Mouse (Mus musculus) CD4-positive helper T cell, adult 2 months (primary cell): ENCODE results near the gene Prap1.
"Not testable (repeated sequence)": the region's sequence is repeated elsewhere in the genome, so short reads cannot be mapped to it uniquely, and the experiment has no call there.

ENCODE experiments used
- DNase-seq: peaks from one replicate; pipeline ENCODE4 v3.0.0-alpha.2; 2012; ENCODE audit warnings: low read depth, missing footprints, low spot score

Gene Prap1

GRCm38 (mm10) chr7:140082242-140082678 is 10.9 kb upstream of the Prap1 start, which contains the start of gene Caly:
Caly (minus strand) TSS chr7:140082548.
- DNase-seq = peak; percentile 56

DNA sequence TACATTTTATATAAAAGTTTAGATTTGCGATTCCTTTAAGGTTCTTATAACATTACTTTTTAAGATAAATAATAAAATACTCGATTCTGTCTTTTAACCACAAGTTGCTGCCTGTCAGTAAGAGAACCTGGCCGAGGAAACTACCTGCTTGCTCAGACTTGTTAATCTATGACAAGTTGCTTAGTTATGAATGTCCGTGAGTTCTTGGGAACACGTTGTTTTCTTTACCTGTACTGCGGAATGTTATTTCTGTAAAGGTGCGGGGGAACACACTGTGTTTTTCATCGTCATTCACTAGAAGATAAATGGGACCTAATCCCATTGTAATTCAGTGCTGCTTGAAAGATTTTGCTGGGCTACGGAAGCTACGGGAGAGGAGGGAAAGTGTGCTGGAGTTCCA is 2.6 kb upstream of the Prap1 start:
- no peak for DNase-seq

DNA sequence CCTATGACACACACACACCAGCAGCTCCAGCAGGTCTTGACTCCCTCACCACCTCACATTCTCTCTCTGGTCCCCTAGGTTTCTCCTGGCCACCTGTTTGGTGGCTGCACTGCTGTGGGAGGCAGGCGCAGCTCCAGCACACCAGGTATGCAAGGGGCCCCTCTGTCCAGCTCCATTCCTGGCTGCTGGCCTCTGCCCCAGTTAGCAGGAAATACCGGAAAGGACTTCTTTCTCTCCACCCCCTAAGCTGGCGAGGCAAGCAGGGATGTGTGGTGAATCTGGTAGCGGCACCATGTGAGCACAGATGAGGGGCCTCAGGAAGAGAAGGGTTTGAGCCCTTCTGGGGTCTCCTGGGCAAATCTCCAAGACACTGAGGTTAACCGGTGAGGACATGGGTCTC is 1.8 kb downstream of the Prap1 start:
- no peak for DNase-seq

DNA sequence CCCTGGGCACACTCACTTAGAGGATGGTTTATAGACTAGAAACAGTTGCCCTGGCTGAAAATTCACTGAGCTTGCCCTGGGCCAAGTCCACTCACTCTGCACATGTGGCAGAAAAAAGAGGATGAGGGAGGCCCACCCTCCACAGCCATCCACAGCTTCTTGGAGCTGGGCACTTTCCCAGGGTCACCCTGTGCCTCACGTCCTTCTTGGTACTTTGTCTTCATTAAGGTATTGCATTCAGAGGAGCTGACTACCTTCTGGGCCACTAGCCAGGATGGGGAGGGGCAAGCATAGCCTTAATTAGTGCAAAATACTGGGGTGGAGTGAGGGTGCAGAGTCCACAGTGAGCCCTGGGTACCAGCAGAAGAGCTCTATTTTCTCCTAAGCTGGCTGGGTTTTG is 2.4 kb downstream of the Prap1 start:
- no peak for DNase-seq

DNA sequence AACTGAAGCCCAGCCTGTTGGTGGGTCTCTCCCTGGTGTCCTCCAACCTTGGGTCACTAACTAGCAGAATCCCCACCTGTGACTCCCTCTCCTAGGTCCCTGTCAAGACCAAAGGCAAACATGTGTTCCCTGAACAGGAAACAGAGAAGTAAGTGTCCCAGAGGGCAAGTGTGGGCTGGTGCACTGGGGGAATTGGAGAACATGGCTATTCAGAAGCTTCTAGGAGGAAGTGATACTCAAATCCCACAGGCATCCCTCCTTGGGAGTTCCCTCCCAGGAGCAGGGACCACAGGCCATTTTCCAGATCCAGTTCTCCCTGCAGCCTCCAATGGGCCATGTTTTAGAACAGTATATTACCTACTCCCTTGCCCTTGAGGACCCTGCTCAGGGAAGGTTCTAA is 2.9 kb downstream of the Prap1 start:
- no peak for DNase-seq

GRCm38 (mm10) chr7:140098466-140098865 is 5.3 kb downstream of the Prap1 start:
- no peak for DNase-seq

GRCm38 (mm10) chr7:140101498-140101897 is 8.3 kb downstream of the Prap1 start:
- no peak for DNase-seq

GRCm38 (mm10) chr7:140101993-140102860 is 9.0 kb downstream of the Prap1 start, which contains the start of gene Fuom:
Fuom (minus strand) TSS chr7:140102441.
- DNase-seq = peak; percentile 84

GRCm38 (mm10) chr7:140104009-140104408 is 10.8 kb downstream of the Prap1 start:
- DNase-seq = no peak

DNA sequence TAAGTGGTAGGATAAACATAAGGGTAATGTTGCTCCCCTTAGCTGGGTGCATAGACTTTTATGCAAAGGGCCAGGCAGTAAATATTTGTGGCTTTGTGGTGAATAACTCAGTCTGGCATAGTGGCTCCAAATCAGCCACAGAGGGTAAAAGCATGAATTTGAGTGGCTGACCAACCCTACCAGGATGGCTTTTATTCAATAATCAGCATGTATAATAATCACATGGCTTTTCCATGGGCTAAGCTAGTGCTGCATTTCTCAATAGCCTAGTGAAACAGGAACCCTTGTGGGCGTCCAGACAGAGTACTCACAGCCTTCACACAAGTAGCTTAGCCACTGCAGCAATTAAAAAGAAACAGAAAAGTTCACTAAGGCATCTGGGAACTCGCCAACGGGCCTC is 18.7 kb downstream of the Prap1 start:
- DNase-seq = no peak

DNA sequence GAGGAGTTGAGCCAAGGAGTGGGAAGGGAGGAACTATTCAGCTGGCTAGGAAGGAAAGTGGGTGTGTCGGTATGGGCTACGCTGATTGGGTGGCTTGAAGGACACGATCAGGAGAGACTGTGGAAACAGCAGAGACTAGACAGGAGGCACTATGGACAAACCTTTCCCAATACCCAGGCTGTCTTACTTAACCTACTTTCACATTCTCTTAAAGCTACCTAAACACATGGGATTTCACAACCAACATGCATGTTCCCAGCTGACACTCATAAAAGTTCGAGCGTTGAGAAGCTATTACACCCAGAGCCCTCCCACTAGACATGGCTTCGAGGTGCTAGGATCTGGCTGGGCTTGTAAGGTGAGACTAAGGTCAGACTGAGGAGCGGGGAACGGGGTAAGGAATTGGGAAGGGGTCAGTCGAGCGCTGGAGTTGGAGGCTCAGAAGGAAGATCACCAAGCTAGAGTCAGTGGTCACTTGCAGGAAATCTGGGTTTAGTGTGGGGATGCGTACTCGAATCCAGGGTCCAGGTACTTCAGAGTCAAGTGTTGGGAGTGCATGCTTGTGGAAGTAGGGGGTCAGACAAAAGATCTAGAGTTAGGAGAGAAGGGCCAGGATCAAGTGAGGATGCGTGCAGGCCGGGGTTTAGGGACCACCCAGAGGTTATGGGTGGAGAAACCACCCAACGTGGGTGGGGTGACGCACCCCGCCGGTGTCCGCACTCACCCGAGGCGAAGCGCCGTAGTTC is 22.6 kb downstream of the Prap1 start, which contains the start of gene Paox:
Gene Paox, plus strand, starts transcription at position 217 of the 746 bp plus-strand sequence.
- DNase-seq = peak; percentile 18

DNA sequence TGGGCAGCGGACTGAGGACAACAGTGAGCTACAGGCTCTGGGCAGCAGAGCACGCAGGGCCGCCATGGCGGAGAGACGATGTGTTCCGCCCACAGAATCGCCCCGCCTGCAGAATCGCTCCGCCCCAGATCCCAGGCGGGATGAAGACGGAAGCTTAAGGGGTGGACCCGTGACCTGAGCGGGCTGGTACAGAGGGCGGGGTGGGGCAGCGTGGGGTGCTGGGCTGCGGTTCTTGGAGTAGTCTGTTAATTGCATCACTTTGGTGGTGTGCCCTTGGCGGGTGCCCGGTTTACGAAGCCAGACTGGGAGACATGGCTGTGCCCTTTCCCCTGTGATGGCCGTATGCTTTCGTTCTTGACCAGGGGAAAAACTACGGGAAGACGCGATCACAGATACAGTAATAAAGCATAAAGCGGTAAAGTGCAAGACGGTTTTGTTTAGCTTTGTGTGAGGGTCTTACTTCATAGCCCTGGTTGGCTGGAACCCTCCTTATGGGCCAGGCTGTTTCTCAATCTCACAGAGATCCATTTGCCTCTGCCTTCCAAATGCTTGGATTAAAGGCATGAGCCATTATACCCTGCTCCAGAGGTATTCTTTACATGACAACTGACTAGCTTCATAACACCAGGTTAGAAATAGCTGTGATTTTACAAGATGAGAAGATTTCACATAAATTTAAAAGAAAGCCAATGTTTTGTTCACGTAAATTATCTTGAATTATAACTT is 23.3 kb downstream of the Prap1 start, which contains the start of gene Echs1:
Gene Echs1, minus strand, starts transcription at position 148 of the 726 bp plus-strand sequence.
- DNase-seq = peak; percentile 91

GRCm38 (mm10) chr7:140120484-140120883 is 27.3 kb downstream of the Prap1 start:
- no peak for DNase-seq

DNA sequence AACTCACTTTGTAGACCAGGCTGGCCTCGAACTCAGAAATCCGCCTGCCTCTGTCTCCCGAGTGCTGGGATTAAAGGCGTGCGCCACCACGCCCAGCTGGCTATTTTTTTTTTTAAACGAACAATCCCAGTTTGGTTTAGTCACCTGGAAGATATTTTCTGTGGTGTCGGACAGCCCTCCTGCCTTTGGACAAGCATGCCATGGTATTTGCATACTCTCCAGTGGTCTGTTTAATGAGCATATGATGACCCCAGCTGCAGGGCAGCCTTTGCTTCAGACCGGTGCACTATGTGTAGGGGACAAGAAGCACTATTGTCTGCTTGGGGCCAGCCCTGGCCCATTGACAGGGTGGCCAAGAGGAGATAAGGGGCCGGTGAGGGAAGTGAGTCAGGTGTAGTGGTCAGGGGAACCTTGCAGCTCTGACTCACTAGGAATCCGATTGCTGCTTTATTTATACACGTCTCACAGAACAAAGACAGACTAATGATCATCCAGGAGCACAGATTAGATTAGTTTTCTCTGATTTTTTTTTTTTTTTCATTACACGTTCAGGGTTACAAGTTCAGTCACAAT is 28.2 kb downstream of the Prap1 start:
- no peak for DNase-seq

GRCm38 (mm10) chr7:140122765-140123164 is 29.6 kb downstream of the Prap1 start:
- no peak for DNase-seq

DNA sequence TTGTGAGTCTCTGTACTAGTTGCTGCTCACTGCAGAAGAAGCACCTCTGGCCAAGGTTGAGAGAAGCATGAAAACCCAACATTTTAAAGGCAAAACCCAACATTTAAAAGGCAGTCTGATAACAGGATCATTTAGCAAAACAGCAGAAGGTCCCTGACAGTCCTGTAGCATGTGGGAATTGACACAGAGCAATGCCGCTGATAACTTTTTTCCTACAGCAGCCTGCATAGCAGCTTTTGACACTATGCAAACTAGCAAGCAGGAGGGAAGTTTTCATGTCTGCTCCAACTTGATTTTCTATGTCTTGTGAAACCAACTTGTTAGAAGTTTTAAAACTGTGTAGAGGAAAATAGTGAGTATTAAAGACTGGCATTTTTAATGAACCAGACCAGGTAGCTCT is 31.2 kb downstream of the Prap1 start:
- DNase-seq = no peak

GRCm38 (mm10) chr7:140125278-140126021 is 32.3 kb downstream of the Prap1 start:
- peak; percentile 90 for DNase-seq

GRCm38 (mm10) chr7:140126022-140126350 is 32.8 kb downstream of the Prap1 start:
- no peak for DNase-seq

DNA sequence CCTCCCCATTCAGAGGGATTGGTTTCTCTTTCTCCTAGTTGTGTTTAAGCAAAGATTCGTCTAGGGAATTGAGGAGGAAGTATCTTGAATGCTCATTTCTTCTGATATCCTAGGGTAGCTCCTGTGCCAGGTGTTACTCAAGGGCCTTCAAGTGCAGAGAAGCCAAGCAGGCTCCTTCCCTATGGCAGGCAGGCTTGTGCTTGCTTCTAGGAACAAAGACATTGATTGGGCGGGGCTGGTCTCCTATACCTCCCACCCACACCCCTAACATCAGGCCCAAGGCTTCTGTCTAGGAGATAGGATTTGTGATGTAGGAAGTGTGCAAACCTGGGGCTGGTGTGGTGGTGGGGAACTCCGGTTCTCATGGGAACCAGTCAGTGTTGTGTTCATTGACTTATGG is 33.7 kb downstream of the Prap1 start:
- DNase-seq = no peak

DNA sequence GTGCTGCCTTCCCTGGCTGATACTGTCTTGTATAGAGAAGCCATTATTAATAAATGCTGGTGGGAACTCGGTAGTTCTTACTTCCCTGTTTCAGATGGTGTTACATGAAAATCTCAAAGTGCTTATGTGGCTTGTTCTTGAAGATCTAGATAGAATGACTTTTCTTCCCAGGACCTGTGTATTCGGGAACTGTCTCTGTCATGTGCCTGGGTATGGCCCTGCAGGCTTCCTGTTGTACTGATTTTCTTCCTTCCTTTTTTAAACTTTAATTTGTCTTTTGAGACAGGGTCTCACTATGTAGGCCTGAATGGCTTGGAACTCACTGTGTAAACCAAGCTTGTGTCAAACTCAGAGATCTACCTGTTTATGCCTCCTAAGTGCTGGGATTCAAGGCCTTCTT is 34.7 kb downstream of the Prap1 start:
- DNase-seq = no peak

DNA sequence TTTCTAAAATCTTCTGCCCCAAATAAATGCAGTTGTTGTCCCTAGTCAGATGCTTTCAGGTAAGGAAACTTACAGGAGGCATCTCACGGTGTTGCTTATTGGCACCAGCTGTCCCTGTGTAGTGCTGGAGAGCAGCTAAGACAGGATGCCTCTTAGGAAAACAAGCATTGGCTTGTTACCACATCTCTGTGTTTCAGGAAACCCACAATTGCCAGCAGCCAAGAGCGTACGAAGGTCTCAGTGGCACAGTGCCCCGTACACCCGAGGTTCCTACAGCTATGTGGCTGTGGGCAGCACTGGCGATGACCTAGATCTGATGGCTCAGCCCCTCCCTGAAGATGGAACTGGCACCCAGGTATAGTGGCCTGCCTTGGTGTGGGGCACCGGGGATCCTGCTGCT is 39.0 kb downstream of the Prap1 start:
- not testable (repeated sequence) for DNase-seq
